Mouse (Mus musculus) neural tube, embryonic 13.5 days (tissue): ENCODE results near the gene Akap8l. TPM values are rescaled to one million over a fixed set of nuclear protein-coding genes. Genes with fewer than 3 reads are reported as not detected.

Experiments used
- ATAC-seq: fragments of 200-750 bp; cut with Nextera tagmentation; 2 replicates; pipeline ENCODE4 v1.8.0; 2017; ENCODE audit warnings: low read depth, mild to moderate bottlenecking, moderate TSS enrichment, moderate library complexity
- H3K27ac ChIP-seq: fragments of 300-500 bp; sonication (generic); replicated peaks from 2 replicates; pipeline ENCODE4 v1.5.1; 2015; ENCODE audit warnings: moderate library complexity, mild to moderate bottlenecking, inconsistent platforms
- H3K27me3 ChIP-seq: fragments of 300-500 bp; sonication (generic); 2 replicates; pipeline ENCODE4 v1.6.1; 2015; ENCODE audit warnings: mild to moderate bottlenecking, inconsistent platforms
- H3K36me3 ChIP-seq: fragments of 300-500 bp; sonication (generic); 2 replicates; pipeline ENCODE4 v1.6.1; 2015; ENCODE audit warnings: mild to moderate bottlenecking, inconsistent platforms
- H3K4me1 ChIP-seq: fragments of 300-500 bp; sonication (generic); replicated peaks from 2 replicates; pipeline ENCODE4 v1.6.1; 2015; ENCODE audit warnings: inconsistent platforms
- H3K4me2 ChIP-seq: fragments of 300-500 bp; sonication (generic); 2 replicates; pipeline ENCODE4 v1.6.1; 2015; ENCODE audit warnings: inconsistent platforms, mild to moderate bottlenecking, moderate library complexity
- H3K4me3 ChIP-seq: fragments of 300-500 bp; sonication (generic); 2 replicates; pipeline ENCODE4 v1.5.1; 2015; ENCODE audit warnings: mild to moderate bottlenecking, inconsistent platforms
- H3K9ac ChIP-seq: fragments of 300-500 bp; sonication (generic); 2 replicates; pipeline ENCODE4 v1.6.1; 2015; ENCODE audit warnings: moderate library complexity, mild to moderate bottlenecking, inconsistent platforms
- H3K9me3 ChIP-seq: fragments of 300-500 bp; sonication (generic); 2 replicates; pipeline ENCODE4 v1.6.1; 2016; ENCODE audit warnings: inconsistent platforms
- WGBS: fragments of 180-500 bp; shearing (Covaris S2); methylation state at CpG from one replicate; pipeline ENCODE4 v1.1.7; 2015; 5-methylcytosine and 5-hydroxymethylcytosine counted together
- polyA plus RNA-seq: library from polyadenylated mRNA; unstranded; fragments of >200 nt; fragmentation: Nextera tagmentation; extraction: Ambion mirVana; gene quantifications from 2 replicates; pipeline ENCODE4 v1.2.1, GENCODE M21; 2015

The Akap8l gene
- polyA plus RNA-seq, 1 experiment from 2014 or later, result 153 TPM

DNA sequence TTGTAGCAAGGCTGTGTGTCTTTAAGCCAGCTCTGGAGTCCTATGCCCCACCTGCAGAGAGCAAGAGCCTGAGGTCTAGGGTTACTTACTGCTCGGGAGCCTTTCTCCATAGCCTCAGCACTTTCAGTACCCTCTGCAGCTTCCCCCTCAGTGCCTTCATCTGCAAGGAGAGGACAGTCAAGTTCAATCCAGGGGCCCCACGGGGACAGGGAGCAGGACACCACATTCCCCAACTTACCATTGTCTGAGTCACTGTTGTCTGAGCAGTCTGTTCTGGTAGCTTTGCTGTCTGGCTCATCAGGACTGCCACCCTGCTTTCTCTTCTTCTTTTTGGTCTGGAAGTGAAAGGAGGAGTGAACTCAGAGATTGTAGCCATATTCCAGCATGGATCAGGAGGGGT is 14.5 kb downstream of the Akap8l start:
- Histone ChIP-seq H3K36me3 (peaks cover 78% of the 10 kb centered on the region), H3K4me3 (no peak overlapping the region), H3K9me3 (no peaks in the 10 kb centered on the region), H3K4me1 (no peaks in the 10 kb centered on the region), H3K4me2 (no peak overlapping the region), H3K27ac (no peak overlapping the region), H3K9ac (no peak overlapping the region), H3K27me3 (no peaks in the 10 kb centered on the region)
- 82% methylated on average over 2 of the region's 2 CpGs for WGBS
- no peak for ATAC-seq

- 97% methylated on average over 12 of the region's 12 CpGs for WGBS
- H3K9me3 ChIP-seq, result no peaks in the 10 kb centered on the region
- no peak overlapping the region for H3K4me2 ChIP-seq
- H3K4me3 ChIP-seq, result no peak overlapping the region
- H3K36me3 ChIP-seq, result peaks cover 87% of the 10 kb centered on the region
- H3K27ac ChIP-seq, result no peak overlapping the region
- no peak overlapping the region for H3K9ac ChIP-seq
- no peaks in the 10 kb centered on the region for H3K4me1 ChIP-seq
- no peaks in the 10 kb centered on the region for H3K27me3 ChIP-seq
- no peak for ATAC-seq
Measured at GRCm38 (mm10) chr17:32334921-32335320, 15.5 kb downstream of the Akap8l start.

DNA sequence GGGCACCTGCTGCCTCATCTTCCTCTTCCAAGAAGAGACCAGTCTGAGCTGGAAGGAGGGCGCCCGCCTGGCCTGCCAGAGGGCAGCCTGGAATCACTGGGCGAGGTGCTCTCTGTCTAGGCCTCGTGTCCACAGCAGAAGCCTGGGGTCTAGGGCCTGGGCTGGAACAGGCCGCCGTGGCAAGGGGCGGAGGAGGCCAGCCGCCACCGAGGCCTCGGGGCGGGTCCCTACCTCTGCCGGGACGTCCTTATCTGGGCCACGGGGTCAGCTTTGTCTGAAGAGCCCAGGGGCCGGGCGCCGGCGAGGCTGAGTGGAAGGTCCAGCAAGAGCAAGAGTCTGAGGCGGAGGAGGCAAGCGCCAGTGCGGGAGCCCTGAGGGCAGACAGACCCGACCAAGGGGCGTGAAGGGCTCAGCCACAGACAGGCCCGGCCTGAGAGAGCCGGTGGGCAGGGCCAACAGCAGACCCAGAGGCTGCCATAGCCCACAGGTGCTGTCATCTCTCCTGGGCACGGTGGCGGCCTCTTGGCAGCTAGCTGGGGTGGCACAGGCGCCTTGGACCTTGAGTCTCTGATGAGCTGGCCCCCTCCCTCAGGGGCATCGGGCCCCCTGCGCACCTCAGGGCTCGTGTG is 16.6 kb downstream of the Akap8l start:
- Histone ChIP-seq H3K27ac (no peak overlapping the region), H3K27me3 (no peaks in the 10 kb centered on the region), H3K4me1 (no peaks in the 10 kb centered on the region), H3K9me3 (no peaks in the 10 kb centered on the region), H3K36me3 (peaks cover 92% of the 10 kb centered on the region), H3K4me3 (no peak overlapping the region), H3K9ac (no peak overlapping the region), H3K4me2 (no peak overlapping the region)
- ATAC-seq, result no peak
- 92% methylated on average over 31 of the region's 31 CpGs for WGBS

GRCm38 (mm10) chr17:32327501-32327900 is 22.9 kb downstream of the Akap8l start:
- no peak overlapping the region for H3K4me2 ChIP-seq
- peaks cover 5% of the 10 kb centered on the region for H3K4me1 ChIP-seq
- no peak overlapping the region for H3K4me3 ChIP-seq
- ATAC-seq, result no peak
- no peaks in the 10 kb centered on the region for H3K9me3 ChIP-seq
- H3K36me3 ChIP-seq, result peaks cover 76% of the 10 kb centered on the region
- no peak overlapping the region for H3K27ac ChIP-seq
- H3K9ac ChIP-seq, result no peak overlapping the region
- no peaks in the 10 kb centered on the region for H3K27me3 ChIP-seq

- H3K27me3 ChIP-seq, result no peaks in the 10 kb centered on the region
- no peak for ATAC-seq
- H3K4me1 ChIP-seq, result peaks cover 37% of the 10 kb centered on the region
- H3K4me2 ChIP-seq, result no peak overlapping the region
- 94% methylated on average over 1 of the region's 1 CpGs for WGBS
- no peaks in the 10 kb centered on the region for H3K9me3 ChIP-seq
- H3K36me3 ChIP-seq, result peaks cover 47% of the 10 kb centered on the region
- H3K27ac ChIP-seq, result no peak overlapping the region
- H3K9ac ChIP-seq, result no peak overlapping the region
- H3K4me3 ChIP-seq, result no peak overlapping the region
Measured at GRCm38 (mm10) chr17:32322809-32323208, 27.6 kb downstream of the Akap8l start.

DNA sequence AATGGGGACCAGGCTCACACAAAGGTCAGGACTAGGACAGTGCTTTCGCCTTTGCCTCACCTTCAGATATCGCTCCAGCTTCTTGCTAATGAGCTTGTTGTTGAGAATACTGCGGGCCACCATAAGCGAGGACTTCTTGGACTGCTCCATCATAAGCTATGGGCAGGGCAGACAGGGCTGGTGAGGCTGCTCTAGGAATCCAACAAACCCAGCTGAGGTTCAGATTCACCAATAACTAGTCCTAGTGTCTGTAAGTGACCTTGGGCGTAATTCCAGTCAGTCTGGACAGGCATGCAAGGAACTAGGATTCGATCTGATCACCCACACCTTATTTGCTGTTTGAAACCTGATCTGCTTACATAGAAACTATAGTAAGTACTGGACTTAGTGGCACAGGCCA is 28.6 kb downstream of the Akap8l start:
- Histone ChIP-seq H3K4me3 (peak overlapping the region; percentile 64), H3K9ac (peak overlapping the region; percentile 90), H3K27ac (peak overlapping the region; percentile 94), H3K36me3 (peaks cover 47% of the 10 kb centered on the region), H3K27me3 (no peaks in the 10 kb centered on the region), H3K9me3 (no peaks in the 10 kb centered on the region), H3K4me2 (peak overlapping the region; percentile 84), H3K4me1 (peaks cover 38% of the 10 kb centered on the region)
- peak; percentile 1; the same call in 1 of the 2 replicates for ATAC-seq
- 26% methylated on average over 6 of the region's 6 CpGs for WGBS

- Histone ChIP-seq H3K9ac (peak overlapping the region; percentile 90), H3K27ac (peak overlapping the region; percentile 94), H3K4me3 (peak overlapping the region; percentile 64), H3K27me3 (no peaks in the 10 kb centered on the region), H3K9me3 (no peaks in the 10 kb centered on the region), H3K4me2 (peak overlapping the region; percentile 84), H3K4me1 (peaks cover 38% of the 10 kb centered on the region), H3K36me3 (peaks cover 47% of the 10 kb centered on the region)
- 1% methylated on average over 23 of the region's 23 CpGs for WGBS
- peak; percentile 73 for ATAC-seq
Measured at GRCm38 (mm10) chr17:32321390-32321734, 29.0 kb downstream of the Akap8l start.

GRCm38 (mm10) chr17:32320597-32321389 is 29.6 kb downstream of the Akap8l start, which contains the start of gene Akap8:
Akap8 (minus strand) TSS chr17:32321238.
- Histone ChIP-seq H3K36me3 (peaks cover 47% of the 10 kb centered on the region), H3K27ac (peak within 1 kb of the TSS; percentile 95), H3K9me3 (no peaks in the 10 kb centered on the region), H3K4me2 (peak within 1 kb of the TSS; percentile 88), H3K27me3 (no peaks in the 10 kb centered on the region), H3K9ac (peak within 1 kb of the TSS; percentile 90), H3K4me3 (peak within 1 kb of the TSS; percentile 64), H3K4me1 (peaks cover 38% of the 10 kb centered on the region)
- WGBS, result under 1% methylated on average over 83 of the region's 83 CpGs
- ATAC-seq, result peak; percentile 99

DNA sequence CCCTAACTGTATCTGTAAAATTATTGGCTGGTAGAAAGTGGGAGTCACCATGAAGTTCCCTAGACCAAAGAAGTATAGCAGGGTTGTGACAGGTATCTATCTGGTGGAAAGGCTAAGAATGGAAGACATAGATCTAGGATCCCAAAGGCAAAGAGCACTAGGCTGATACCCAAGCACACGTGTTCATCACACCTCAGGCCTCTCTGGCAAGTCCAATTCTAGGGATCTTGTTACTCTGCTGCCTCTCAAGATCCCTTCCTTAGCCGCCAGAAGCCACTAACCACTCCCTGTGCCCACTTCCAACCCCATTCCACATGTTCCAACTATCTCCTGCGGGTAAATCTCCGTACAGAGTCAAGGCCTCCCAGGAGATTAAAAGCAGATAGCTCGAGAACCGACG is 30.5 kb downstream of the Akap8l start:
- Histone ChIP-seq H3K4me1 (peaks cover 38% of the 10 kb centered on the region), H3K9me3 (no peaks in the 10 kb centered on the region), H3K27me3 (no peaks in the 10 kb centered on the region), H3K9ac (peak overlapping the region; percentile 83), H3K27ac (peak overlapping the region; percentile 95), H3K4me3 (peak overlapping the region; percentile 64), H3K36me3 (peaks cover 49% of the 10 kb centered on the region), H3K4me2 (peak overlapping the region; percentile 88)
- under 1% methylated on average over 7 of the region's 7 CpGs for WGBS
- no peak for ATAC-seq

DNA sequence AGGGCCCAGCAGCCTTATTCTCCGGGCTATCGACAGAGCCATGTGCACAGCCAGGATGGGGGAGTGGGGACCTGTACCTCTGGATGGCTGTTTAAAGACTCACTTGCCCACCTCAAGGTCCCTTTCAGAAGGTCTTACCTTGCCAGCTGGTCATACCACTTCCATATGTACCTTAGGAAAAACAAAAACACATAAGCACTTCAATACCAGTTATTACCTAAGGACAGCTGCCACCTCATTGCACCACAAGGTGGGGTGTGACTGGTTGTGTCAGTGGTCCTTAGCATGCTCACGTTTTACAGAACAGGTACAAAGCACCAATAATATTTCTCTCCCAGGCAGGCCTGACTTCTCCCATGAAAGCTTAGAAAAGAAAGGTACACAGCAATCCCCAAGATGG is 32.7 kb downstream of the Akap8l start:
- WGBS, result 91% methylated on average over 3 of the region's 3 CpGs
- H3K27ac ChIP-seq, result no peak overlapping the region
- H3K36me3 ChIP-seq, result peaks cover 58% of the 10 kb centered on the region
- ATAC-seq, result no peak
- no peaks in the 10 kb centered on the region for H3K27me3 ChIP-seq
- no peaks in the 10 kb centered on the region for H3K9me3 ChIP-seq
- H3K4me3 ChIP-seq, result no peak overlapping the region
- no peak overlapping the region for H3K9ac ChIP-seq
- H3K4me2 ChIP-seq, result no peak overlapping the region
- H3K4me1 ChIP-seq, result peaks cover 35% of the 10 kb centered on the region

DNA sequence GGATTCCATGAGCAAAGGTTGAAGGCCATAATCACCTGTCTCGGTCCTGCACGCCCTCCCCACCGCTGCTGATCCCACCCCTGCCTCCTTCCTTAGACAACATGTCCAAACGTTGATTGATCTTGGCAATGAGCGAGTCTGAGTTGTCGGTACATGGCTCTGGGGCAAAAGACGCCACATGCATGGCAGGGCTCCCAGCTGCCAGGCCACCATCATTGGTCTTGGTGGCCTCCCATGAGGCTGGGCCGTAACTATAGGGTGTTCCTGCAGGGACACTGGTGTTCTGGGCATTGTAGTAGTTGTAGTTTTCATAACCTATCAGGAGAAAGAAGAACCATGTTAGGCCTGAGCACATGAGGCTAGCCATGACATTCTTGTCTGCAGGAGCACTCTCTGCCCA is 33.4 kb downstream of the Akap8l start:
- H3K4me1 ChIP-seq, result peaks cover 28% of the 10 kb centered on the region
- 93% methylated on average over 8 of the region's 8 CpGs for WGBS
- no peak overlapping the region for H3K9ac ChIP-seq
- ATAC-seq, result no peak
- no peaks in the 10 kb centered on the region for H3K9me3 ChIP-seq
- no peak overlapping the region for H3K4me3 ChIP-seq
- no peak overlapping the region for H3K4me2 ChIP-seq
- no peaks in the 10 kb centered on the region for H3K27me3 ChIP-seq
- no peak overlapping the region for H3K27ac ChIP-seq
- H3K36me3 ChIP-seq, result peaks cover 65% of the 10 kb centered on the region

DNA sequence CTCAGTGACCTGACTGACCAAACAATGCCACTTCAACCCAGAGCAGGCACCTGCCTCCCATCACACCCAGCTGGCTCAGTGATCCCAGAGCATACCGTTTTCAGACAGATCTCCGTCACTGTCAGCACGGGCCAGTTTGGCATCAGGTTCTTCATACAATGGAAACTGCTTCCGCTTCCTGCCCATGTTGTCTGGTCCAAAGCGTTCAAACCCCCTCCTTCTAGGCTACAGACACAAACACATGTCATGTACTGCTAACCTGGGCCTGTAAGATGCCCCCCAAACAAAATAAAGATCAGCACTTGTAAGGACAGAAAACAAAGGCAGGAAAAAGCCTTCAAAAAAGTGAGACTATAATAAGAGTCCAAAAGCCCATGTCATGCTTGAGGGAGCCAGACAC is 34.8 kb downstream of the Akap8l start:
- no peak overlapping the region for H3K4me2 ChIP-seq
- ATAC-seq, result no peak
- no peak overlapping the region for H3K4me3 ChIP-seq
- no peak overlapping the region for H3K27ac ChIP-seq
- no peaks in the 10 kb centered on the region for H3K27me3 ChIP-seq
- no peak overlapping the region for H3K9ac ChIP-seq
- H3K4me1 ChIP-seq, result peaks cover 24% of the 10 kb centered on the region
- peaks cover 80% of the 10 kb centered on the region for H3K36me3 ChIP-seq
- WGBS, result 92% methylated on average over 5 of the region's 5 CpGs
- no peaks in the 10 kb centered on the region for H3K9me3 ChIP-seq
